Mouse (Mus musculus) small intestine, adult 2 months (tissue): ENCODE data around the gene Prr18.

Experiments used
- CTCF ChIP-seq: fragments of 200-500 bp; IDR thresholded peaks from 2 replicates; pipeline ENCODE4 v1.5.1; 2012; ENCODE audit warnings: low read depth, mild to moderate bottlenecking, control low read depth, inconsistent platforms, low read length, moderate library complexity, mixed read lengths; ENCODE audit not compliant: insufficient replicate concordance, insufficient read length; ENCODE audit errors: extremely low read depth
- POLR2A ChIP-seq: fragments of 200-500 bp; IDR thresholded peaks from 2 replicates; pipeline ENCODE4 v1.6.1; 2012; ENCODE audit warnings: low read depth, mild to moderate bottlenecking, control low read depth, inconsistent platforms, low read length, moderate library complexity

DNA sequence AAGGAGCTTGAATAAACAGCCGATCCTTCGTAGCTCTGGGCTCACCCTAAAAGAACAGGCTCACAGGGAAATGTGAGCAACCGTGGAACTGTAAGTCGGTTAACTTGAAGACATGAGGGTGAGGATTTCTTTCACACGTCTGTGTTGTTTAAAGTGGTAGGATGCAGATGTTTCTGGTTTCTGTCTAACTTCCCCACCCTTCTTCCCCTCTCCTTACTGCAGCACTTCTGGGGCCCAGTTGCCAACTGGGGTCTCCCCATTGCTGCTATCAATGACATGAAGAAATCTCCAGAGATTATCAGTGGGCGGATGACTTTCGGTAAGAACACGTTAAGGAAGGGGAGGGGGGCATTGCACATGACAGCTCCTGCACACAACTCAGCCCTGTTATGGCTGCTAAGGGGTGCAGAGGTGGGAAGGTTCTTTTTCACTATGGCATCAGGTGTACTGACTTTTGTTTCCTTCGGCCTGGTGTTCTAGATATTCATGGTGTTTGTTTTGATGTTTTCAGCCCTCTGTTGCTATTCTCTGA, 40.9 kb upstream of the Prr18 start:
- no peak for TF ChIP-seq CTCF
- no peak for TF ChIP-seq POLR2A
